30 mouse cellular contexts compared by ENCODE assay signal in genomic region chr6:55806537-55806936, GRCm38 (mm10). TPM values are rescaled to one million over a fixed set of nuclear protein-coding genes. Genes with fewer than 3 reads are reported as not detected.
"Had no signal": no experiment of that assay in that cellular context is flagged by ENCODE, and none has a peak within 500 bp of the region (broad histone marks: within the 10 kb centered on the region; RNA-seq: fewer than 3 reads in every experiment).

No protein-coding gene starts in this region.

- H3K9me3 ChIP-seq: limb, embryonic 10.5 days; limb, embryonic 13.5 days; liver, embryonic 12.5 days; liver, embryonic 15.5 days; lung, embryonic 15.5 days; megakaryocyte, embryonic 14.5 days; midbrain, embryonic 10.5 days; midbrain, embryonic 13.5 days; neural tube, embryonic 13.5 days had no signal

- H3K4me3 ChIP-seq: limb, embryonic 10.5 days; limb, embryonic 13.5 days; liver, embryonic 12.5 days; liver, embryonic 15.5 days; lung, embryonic 15.5 days; megakaryocyte, embryonic 14.5 days; midbrain, embryonic 10.5 days; midbrain, embryonic 13.5 days; myocyte; neural tube, embryonic 13.5 days had no signal

- H3K4me1 ChIP-seq: liver, embryonic 12.5 days; liver, embryonic 15.5 days; lung, embryonic 15.5 days had no signal

- ATAC-seq: intestine, postnatal 0 days; liver, embryonic 12.5 days; midbrain, embryonic 13.5 days; midbrain, embryonic 16.5 days had no signal

- DNase-seq: kidney, adult 2 months; kidney, postnatal 10 days; kidney, postnatal 36 days; layer of hippocampus, postnatal 36 days; liver; lung, adult 18-20 months; lung, postnatal 10 days; lung, postnatal 36 days; retina, postnatal 1 day; right cerebral cortex, postnatal 14 days; right cerebral cortex, postnatal 4 days; thymus, adult 2 months; thymus, postnatal 14 days; thymus, postnatal 4 days had no signal

- H3K36me3 ChIP-seq: limb, embryonic 10.5 days; limb, embryonic 13.5 days; liver, embryonic 12.5 days; liver, embryonic 15.5 days; lung, embryonic 15.5 days; midbrain, embryonic 10.5 days; midbrain, embryonic 13.5 days; neural tube, embryonic 13.5 days had no signal

- H3K27me3 ChIP-seq: limb, embryonic 13.5 days; liver, embryonic 12.5 days; liver, embryonic 15.5 days; lung, embryonic 15.5 days; midbrain, embryonic 13.5 days; neural tube, embryonic 13.5 days had no signal

- H3K9ac ChIP-seq: limb, embryonic 13.5 days; liver, embryonic 12.5 days; liver, embryonic 15.5 days; lung, embryonic 15.5 days; midbrain, embryonic 13.5 days; neural tube, embryonic 13.5 days had no signal

- H3K27ac ChIP-seq: limb, embryonic 10.5 days; limb, embryonic 13.5 days; liver, embryonic 12.5 days; liver, embryonic 15.5 days; lung, embryonic 15.5 days; midbrain, embryonic 10.5 days; midbrain, embryonic 13.5 days; neural tube, embryonic 13.5 days; stomach, postnatal 0 days had no signal

- H3K4me2 ChIP-seq: limb, embryonic 13.5 days; liver, embryonic 12.5 days; liver, embryonic 15.5 days; lung, embryonic 15.5 days; midbrain, embryonic 13.5 days; neural tube, embryonic 13.5 days had no signal

RNA-seq across cellular contexts. Expression of gene Itprid1, which starts 30.2 kb away (rescaled TPM):
- total RNA-seq: monocyte, adult 5-6 weeks; neutrophil, adult 5-6 weeks had no signal
- polyA plus RNA-seq: intestine, postnatal 0 days; kidney, adult 2 months; kidney, embryonic 14.5 days; liver, embryonic 12.5 days; liver, embryonic 15.5 days; midbrain, embryonic 10.5 days; midbrain, embryonic 13.5 days; myocyte; neural tube, embryonic 13.5 days had no signal
